In the genomic region with DNA sequence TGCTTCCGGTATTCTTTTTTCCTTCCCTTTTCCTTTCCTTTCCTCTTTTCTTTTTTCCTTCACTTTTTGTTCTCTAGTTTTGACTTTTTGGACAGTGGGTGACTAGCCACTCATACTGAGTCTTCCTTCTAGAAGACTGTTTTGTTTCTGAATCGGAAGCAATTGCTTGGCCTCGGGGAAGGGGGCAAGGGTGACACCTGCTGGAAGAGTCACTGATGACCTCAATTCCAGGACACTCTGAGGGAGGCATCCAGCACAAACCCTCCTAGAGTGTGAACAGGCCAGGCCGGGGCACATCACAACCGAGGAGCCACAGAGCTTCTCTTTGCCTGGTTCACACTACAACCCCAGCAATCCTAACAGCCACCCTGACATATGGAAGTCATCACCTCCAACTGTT, we compare ENCODE assay signal across 9 mouse cellular contexts. TPM values are rescaled to one million over a fixed set of nuclear protein-coding genes. Genes with fewer than 3 reads are reported as not detected.
DNase-seq lines count a peak whose midpoint lies in the region; ATAC-seq and TF ChIP-seq lines count a peak whose summit lies in the region.
"Had no signal": no experiment of that assay in that cellular context is flagged by ENCODE, and none has a peak within 500 bp of the region (broad histone marks: within the 10 kb centered on the region; RNA-seq: fewer than 3 reads in every experiment).

No protein-coding gene starts in this region.

- WGBS in hindbrain, embryonic 11.5 days = 42% methylated on average over 5 of the region's 5 CpGs
- WGBS in hindbrain, embryonic 14.5 days = 48% methylated on average over 5 of the region's 5 CpGs

- no peaks in the 10 kb centered on the region for H3K9me3 ChIP-seq in hindbrain, embryonic 11.5 days (ENCODE audit: control insufficient read depth, low read length)
- no peaks in the 10 kb centered on the region for H3K9me3 ChIP-seq in hindbrain, embryonic 14.5 days (ENCODE audit: control insufficient read depth, low read length)
- no peaks in the 10 kb centered on the region for H3K9me3 ChIP-seq in MEL (replicated peaks; ENCODE audit: insufficient read depth, low read length)
- H3K9me3 ChIP-seq: limb, embryonic 12.5 days had no signal

- peak; percentile 31 for TF ChIP-seq RAD21 in MEL (IDR thresholded peaks at IDR 0.05; ENCODE audit: low read depth, low read length)

- no peaks in the 10 kb centered on the region for H3K79me2 ChIP-seq in MEL (ENCODE audit: control insufficient read depth, insufficient read depth, low read length, poor library complexity)

- no peak for TF ChIP-seq POLR2A in MEL (IDR thresholded peaks at IDR 0.05; ENCODE audit: control insufficient read depth in 1 of 2, insufficient read depth in 1 of 2, low read depth in 1 of 2, low read length in 2 of 2, poor library complexity in 1 of 2)

- peak in 2 of 3 experiments; percentile 51 to 56; a peak in 5 of 6 replicates for TF ChIP-seq CTCF in MEL (IDR thresholded peaks at IDR 0.05 in 2 of 3, conservative IDR thresholded peaks at IDR 0.05 in 1 of 3; ENCODE audit: control insufficient read depth in 1 of 3, insufficient read depth in 1 of 3, low read depth in 2 of 3, low read length in 3 of 3, poor library complexity in 1 of 3, severe bottlenecking in 1 of 3)

- no peak for ATAC-seq in hindbrain, embryonic 11.5 days (ENCODE audit: low FRiP score)
- ATAC-seq in hindbrain, embryonic 14.5 days (ENCODE audit: low FRiP score) = no peak
- ATAC-seq in megakaryocyte-erythroid progenitor cell, adult 5-6 weeks (replicated peaks; ENCODE audit: low FRiP score, low TSS enrichment, poor library complexity, severe bottlenecking) = peak; percentile 55
- ATAC-seq in inflammation-experienced regulatory T-cells, adult 6 months = no peak

- no peak overlapping the region for H3K4me2 ChIP-seq in hindbrain, embryonic 11.5 days (replicated peaks; ENCODE audit: low read depth, low read length)
- no peak overlapping the region for H3K4me2 ChIP-seq in hindbrain, embryonic 14.5 days (replicated peaks)
- H3K4me2 ChIP-seq: limb, embryonic 12.5 days had no signal

- H3K36me3 ChIP-seq in hindbrain, embryonic 11.5 days (ENCODE audit: control insufficient read depth, insufficient read depth, low read length) = no peaks in the 10 kb centered on the region
- H3K36me3 ChIP-seq in hindbrain, embryonic 14.5 days (replicated peaks; ENCODE audit: control insufficient read depth, insufficient read depth) = peaks cover 31% of the 10 kb centered on the region
- H3K36me3 ChIP-seq in MEL (ENCODE audit: control insufficient read depth in 1 of 2, insufficient read depth in 2 of 2, low read length in 2 of 2) = no peaks in the 10 kb centered on the region; a peak in 1 of 4 replicates

- H3K27ac ChIP-seq in hindbrain, embryonic 11.5 days (ENCODE audit: low read depth, low read length) = no peak overlapping the region
- no peak overlapping the region for H3K27ac ChIP-seq in hindbrain, embryonic 14.5 days
- no peak overlapping the region for H3K27ac ChIP-seq in MEL (ENCODE audit: control insufficient read depth, low read depth, low read length)
- H3K27ac ChIP-seq: limb, embryonic 12.5 days had no signal

- no peak for TF ChIP-seq EP300 in MEL (IDR thresholded peaks at IDR 0.05; ENCODE audit: low read depth in 1 of 2, low read length in 2 of 2)

- H3K4me3 ChIP-seq in hindbrain, embryonic 11.5 days (ENCODE audit: low read depth, low read length) = no peak overlapping the region
- H3K4me3 ChIP-seq in hindbrain, embryonic 14.5 days (replicated peaks; ENCODE audit: low read length) = no peak overlapping the region
- no peak overlapping the region for H3K4me3 ChIP-seq in MEL (ENCODE audit: control insufficient read depth in 1 of 2, insufficient read depth in 1 of 2, low read depth in 2 of 2, low read length in 2 of 2)
- H3K4me3 ChIP-seq: limb, embryonic 12.5 days had no signal

- intact Hi-C loops in left cerebral cortex, postnatal 36 days (cut with DNase I) = no loop called here

- no peaks in the 10 kb centered on the region for H3K4me1 ChIP-seq in hindbrain, embryonic 11.5 days (replicated peaks; ENCODE audit: control insufficient read depth, insufficient read depth, low read length)
- no peaks in the 10 kb centered on the region for H3K4me1 ChIP-seq in hindbrain, embryonic 14.5 days (replicated peaks; ENCODE audit: control insufficient read depth, insufficient read depth, low read length)
- no peaks in the 10 kb centered on the region for H3K4me1 ChIP-seq in MEL (ENCODE audit: control insufficient read depth in 1 of 2, insufficient read depth in 2 of 2, low read length in 2 of 2)
- H3K4me1 ChIP-seq: limb, embryonic 12.5 days had no signal

- H3K27me3 ChIP-seq in hindbrain, embryonic 11.5 days (ENCODE audit: control insufficient read depth, insufficient read depth, low read length) = no peaks in the 10 kb centered on the region
- H3K27me3 ChIP-seq in hindbrain, embryonic 14.5 days (ENCODE audit: control insufficient read depth, insufficient read depth, low read length) = no peaks in the 10 kb centered on the region
- no peaks in the 10 kb centered on the region for H3K27me3 ChIP-seq in MEL (ENCODE audit: control insufficient read depth in 1 of 2, insufficient read depth in 2 of 2, low read length in 2 of 2)
- H3K27me3 ChIP-seq: limb, embryonic 12.5 days had no signal

- DNase-seq in hindbrain, embryonic 11.5 days (ENCODE audit: low spot score) = peak; percentile 52
- no peak for DNase-seq in hindbrain, embryonic 14.5 days (ENCODE audit: low spot score)
- DNase-seq in 416B (ENCODE audit: low read depth) (peak; percentile 48), MEL (ENCODE audit: low read depth, low spot score) (peak; percentile 33)
- peak; percentile 36 for DNase-seq in gastrocnemius, postnatal 25 days
- DNase-seq in left cerebral cortex, postnatal 36 days (ENCODE audit: low spot score in 2 of 2) = no peak

- no peak overlapping the region for H3K9ac ChIP-seq in hindbrain, embryonic 11.5 days (ENCODE audit: low read depth, low read length)
- no peak overlapping the region for H3K9ac ChIP-seq in hindbrain, embryonic 14.5 days
- H3K9ac ChIP-seq in MEL (ENCODE audit: control insufficient read depth, low read depth, low read length, poor library complexity, severe bottlenecking) = no peak overlapping the region
- H3K9ac ChIP-seq: limb, embryonic 12.5 days had no signal

TF ChIP-seq in MEL, 35 proteins besides CTCF, POLR2A, EP300 and RAD21:
- TF ChIP-seq TAL1 (IDR thresholded peaks at IDR 0.05; ENCODE audit: low read length) (no peak), SMC3 (IDR thresholded peaks at IDR 0.05; ENCODE audit: low read depth, low read length) (peak; percentile 53), NRF1 (IDR thresholded peaks at IDR 0.05; ENCODE audit: insufficient read depth, low read depth, low read length, poor library complexity, severe bottlenecking) (no peak), NELFE (IDR thresholded peaks at IDR 0.05; ENCODE audit: low read depth, low read length) (no peak), USF2 (IDR thresholded peaks at IDR 0.05; ENCODE audit: borderline replicate concordance in 1 of 2, insufficient read depth in 1 of 2, low read depth in 1 of 2, low read length in 2 of 2) (no peak)

RNA-seq across cellular contexts. Expression of a gene that starts 34.0 kb away (rescaled TPM):
- 12.2 and 13.5 TPM in 2 replicates for polyA plus RNA-seq in hindbrain, embryonic 11.5 days (2014; fragmentation: Nextera tagmentation; extraction: Ambion mirVana)
- polyA plus RNA-seq in hindbrain, embryonic 14.5 days (2014; fragmentation: Nextera tagmentation; extraction: Ambion mirVana) = 8.7 and 8.9 TPM in 2 replicates
- 5.4 and 6.2 TPM in 2 replicates for total RNA-seq in MEL (2012; rRNA removed)
- polyA plus RNA-seq in MEL (2012; ENCODE audit: insufficient read depth in 1 of 2, insufficient read length in 2 of 2, low read depth in 1 of 2, low replicate concordance in 2 of 2, missing spikeins in 1 of 2) = 1 to 10 TPM in 1 of 2 experiments, not detected in 1; 9.4 TPM
- total RNA-seq in gastrocnemius, postnatal 25 days (2021) = 1 to 10 TPM; 7.9 to 10.0 TPM
- 2.1 and 5.0 TPM in 2 replicates for total RNA-seq in megakaryocyte-erythroid progenitor cell, adult 5-6 weeks (2014; fragmentation: Nextera tagmentation)
- total RNA-seq in megakaryocyte-erythroid progenitor cell, adult 5-6 weeks (2017) = 1.8 and 1.9 TPM in 2 replicates
- total RNA-seq in left cerebral cortex, postnatal 36 days (2021) = 10 to 100 TPM; 11.8 to 12.5 TPM
- 1 to 10 TPM; 3.5 to 7.0 (median 6.7) TPM for polyA plus RNA-seq in inflammation-experienced regulatory T-cells, adult 6 months (2017; shearing (Covaris generic))

Comparison
In these comparisons a context has a peak if more than half of its experiments do, and no peak if none do; other contexts are left out.
1. DNase-seq: peak in hindbrain, embryonic 11.5 days (single experiment), 416B (single experiment), MEL (single experiment) and gastrocnemius, postnatal 25 days (single experiment); none in hindbrain, embryonic 14.5 days (single experiment) and left cerebral cortex, postnatal 36 days (0 of 2).